Mouse (Mus musculus) CH12.LX (cell line): ENCODE data around the gene Chml. TPM values are rescaled to one million over a fixed set of nuclear protein-coding genes. Genes with fewer than 3 reads are reported as not detected.

ENCODE experiments used
- DNase-seq: peaks from one replicate; pipeline ENCODE4 v3.0.0-alpha.2; 2013; ENCODE audit errors: extremely low read depth
- H3K27ac ChIP-seq: 2 replicates; pipeline ENCODE4 v1.5.1; 2012; ENCODE audit warnings: low read depth, mild to moderate bottlenecking, control low read depth, moderate library complexity; ENCODE audit not compliant: insufficient read depth
- H3K27me3 ChIP-seq: replicated peaks from 2 replicates; pipeline ENCODE3; 2012; ENCODE audit warnings: inconsistent platforms
- H3K36me3 ChIP-seq, 2 experiments: replicated peaks in 1 of 2; 2 replicates each; pipeline versions ENCODE3 to v1.6.1; 2012; ENCODE audit warnings: inconsistent platforms in 1 of 2, low read length in 1 of 2, mild to moderate bottlenecking in 1 of 2, mixed read lengths in 1 of 2, moderate library complexity in 1 of 2; ENCODE audit not compliant: control insufficient read depth in 1 of 2, insufficient read depth in 1 of 2
- H3K4me1 ChIP-seq, 2 experiments: 2 replicates each; pipeline ENCODE4 v1.6.1; 2012; ENCODE audit warnings: inconsistent platforms in 1 of 2, moderate library complexity in 1 of 2; ENCODE audit not compliant: insufficient read depth in 2 of 2, control insufficient read depth in 1 of 2
- H3K4me2 ChIP-seq: 2 replicates; pipeline ENCODE4 v1.6.1; 2012; ENCODE audit warnings: low read depth, mild to moderate bottlenecking, control low read depth; ENCODE audit not compliant: poor library complexity, insufficient read depth, severe bottlenecking
- H3K4me3 ChIP-seq, 3 experiments: fragments of 150-350 bp in 1 of 3; sonication (generic) in 1 of 3; replicated peaks in 1 of 3; 2 replicates each; pipeline versions ENCODE3 to v1.5.1; 2011 to 2012; ENCODE audit warnings: low read depth in 2 of 3, low read length in 2 of 3, mild to moderate bottlenecking in 2 of 3, moderate library complexity in 2 of 3, control low read depth in 1 of 3, improper control_type of control experiment in 1 of 3, inconsistent platforms in 1 of 3, mixed read lengths in 1 of 3; ENCODE audit not compliant: poor library complexity in 1 of 3
- H3K79me2 ChIP-seq: replicated peaks from 2 replicates; pipeline ENCODE4 v1.6.1; 2012; ENCODE audit warnings: mild to moderate bottlenecking, moderate library complexity; ENCODE audit not compliant: control insufficient read depth, poor library complexity, insufficient read depth, severe bottlenecking; ENCODE audit errors: extremely low read depth
- H3K9ac ChIP-seq: 2 replicates; pipeline ENCODE4 v1.6.1; 2012; ENCODE audit warnings: low read depth, mild to moderate bottlenecking, control low read depth, moderate library complexity; ENCODE audit not compliant: insufficient read depth
- H3K9me3 ChIP-seq: replicated peaks from 2 replicates; pipeline ENCODE3; 2012; ENCODE audit warnings: low read length, inconsistent platforms, mixed read lengths
- BHLHE40 ChIP-seq: IDR thresholded peaks from 2 replicates; pipeline ENCODE4 v1.6.1; 2011; ENCODE audit warnings: mild to moderate bottlenecking, low read depth, low read length, improper control_type of control experiment
- CTCF ChIP-seq, 2 experiments: IDR thresholded peaks in 1 of 2; conservative IDR thresholded peaks in 1 of 2; 2 replicates each; pipeline ENCODE4 v1.5.1; 2011 to 2012; ENCODE audit warnings: low read depth in 2 of 2, low read length in 2 of 2, improper control_type of control experiment in 1 of 2, inconsistent platforms in 1 of 2, mild to moderate bottlenecking in 1 of 2, moderate library complexity in 1 of 2
- E2F4 ChIP-seq: IDR thresholded peaks from 2 replicates; pipeline ENCODE4 v1.6.1; 2011; ENCODE audit warnings: low read depth, low read length, improper control_type of control experiment; ENCODE audit not compliant: insufficient replicate concordance
- ELF1 ChIP-seq: IDR thresholded peaks from 2 replicates; pipeline ENCODE4 v1.6.1; 2014; ENCODE audit warnings: low read depth, mild to moderate bottlenecking, inconsistent platforms, low read length, improper control_type of control experiment
- EP300 ChIP-seq: IDR thresholded peaks from 2 replicates; pipeline ENCODE4 v1.6.1; 2011; ENCODE audit warnings: low read length, improper control_type of control experiment
- GABPA ChIP-seq: IDR thresholded peaks from 2 replicates; pipeline ENCODE4 v1.6.1; 2012; ENCODE audit warnings: low read depth, low read length, improper control_type of control experiment, inconsistent platforms; ENCODE audit not compliant: insufficient replicate concordance
- JUN ChIP-seq: IDR thresholded peaks from 2 replicates; pipeline ENCODE4 v1.6.1; 2011; ENCODE audit warnings: low read depth, mild to moderate bottlenecking, low read length, improper control_type of control experiment, moderate library complexity; ENCODE audit not compliant: insufficient read depth
- KAT2A ChIP-seq: IDR thresholded peaks from 2 replicates; pipeline ENCODE4 v1.6.1; 2012; ENCODE audit warnings: low read length, improper control_type of control experiment, inconsistent platforms; ENCODE audit not compliant: insufficient replicate concordance
- MAFK ChIP-seq: IDR thresholded peaks from 2 replicates; pipeline ENCODE4 v1.6.1; 2011; ENCODE audit warnings: low read length, improper control_type of control experiment; ENCODE audit not compliant: insufficient replicate concordance
- MAZ ChIP-seq: IDR thresholded peaks from 2 replicates; pipeline ENCODE4 v1.6.1; 2012; ENCODE audit warnings: low read depth, mild to moderate bottlenecking, inconsistent platforms, low read length, improper control_type of control experiment, moderate library complexity
- MEF2A ChIP-seq: IDR thresholded peaks from 2 replicates; pipeline ENCODE4 v1.6.1; 2014; ENCODE audit warnings: low read depth, mild to moderate bottlenecking, inconsistent platforms, low read length, improper control_type of control experiment, borderline replicate concordance
- MXI1 ChIP-seq: IDR thresholded peaks from 2 replicates; pipeline ENCODE4 v1.6.1; 2011; ENCODE audit warnings: mild to moderate bottlenecking, low read depth, low read length, improper control_type of control experiment
- MYC ChIP-seq: IDR thresholded peaks from 2 replicates; pipeline ENCODE4 v1.6.1; 2011; ENCODE audit warnings: low read depth, mild to moderate bottlenecking, improper control_type of control experiment, low read length
- NELFE ChIP-seq: IDR thresholded peaks from 2 replicates; pipeline ENCODE4 v1.6.1; 2011; ENCODE audit warnings: low read depth, low read length, improper control_type of control experiment
- PAX5 ChIP-seq: IDR thresholded peaks from 2 replicates; pipeline ENCODE4 v1.6.1; 2012; ENCODE audit warnings: low read length, inconsistent platforms, mixed read lengths
- POLR2A ChIP-seq: IDR thresholded peaks from 2 replicates; pipeline ENCODE4 v1.6.1; 2011; ENCODE audit warnings: low read depth, mild to moderate bottlenecking, improper control_type of control experiment, low read length
- RAD21 ChIP-seq: IDR thresholded peaks from 2 replicates; pipeline ENCODE4 v1.6.1; 2011; ENCODE audit warnings: low read depth, mild to moderate bottlenecking, low read length, improper control_type of control experiment, moderate library complexity
- RCOR1 ChIP-seq: conservative IDR thresholded peaks from 2 replicates; pipeline ENCODE4 v1.6.1; 2012; ENCODE audit warnings: low read depth, mild to moderate bottlenecking, inconsistent platforms, low read length, improper control_type of control experiment
- SIN3A ChIP-seq: IDR thresholded peaks from 2 replicates; pipeline ENCODE4 v1.6.1; 2012; ENCODE audit warnings: low read length, improper control_type of control experiment, inconsistent platforms
- SMC3 ChIP-seq: IDR thresholded peaks from 2 replicates; pipeline ENCODE4 v1.6.1; 2011; ENCODE audit warnings: low read depth, low read length, improper control_type of control experiment
- TBP ChIP-seq: conservative IDR thresholded peaks from 2 replicates; pipeline ENCODE4 v1.6.1; 2011; ENCODE audit warnings: low read depth, low read length, improper control_type of control experiment
- TCF12 ChIP-seq: IDR thresholded peaks from 2 replicates; pipeline ENCODE4 v1.6.1; 2014; ENCODE audit warnings: low read depth, mild to moderate bottlenecking, inconsistent platforms, low read length, improper control_type of control experiment
- UBTF ChIP-seq: IDR thresholded peaks from 2 replicates; pipeline ENCODE4 v1.6.1; 2012; ENCODE audit warnings: low read depth, mild to moderate bottlenecking, inconsistent platforms, low read length, improper control_type of control experiment, moderate library complexity
- USF1 ChIP-seq: IDR thresholded peaks from 2 replicates; pipeline ENCODE4 v1.6.1; 2014; ENCODE audit warnings: low read depth, mild to moderate bottlenecking, inconsistent platforms, low read length, improper control_type of control experiment
- USF2 ChIP-seq: conservative IDR thresholded peaks from 2 replicates; pipeline ENCODE4 v1.6.1; 2011; ENCODE audit warnings: low read depth, low read length, improper control_type of control experiment
- ZC3H11A ChIP-seq: IDR thresholded peaks from 2 replicates; pipeline ENCODE4 v1.6.1; 2012; ENCODE audit warnings: low read depth, mild to moderate bottlenecking, inconsistent platforms, low read length, improper control_type of control experiment
- ZKSCAN1 ChIP-seq: IDR thresholded peaks from 2 replicates; pipeline ENCODE4 v1.6.1; 2012; ENCODE audit warnings: low read depth, inconsistent platforms, low read length, improper control_type of control experiment, borderline replicate concordance
- ZMIZ1 ChIP-seq: IDR thresholded peaks from 2 replicates; pipeline ENCODE4 v1.6.1; 2012; ENCODE audit warnings: low read depth, mild to moderate bottlenecking, inconsistent platforms, low read length, improper control_type of control experiment
- ZNF384 ChIP-seq: IDR thresholded peaks from 2 replicates; pipeline ENCODE4 v1.6.1; 2012; ENCODE audit warnings: low read depth, low read length, improper control_type of control experiment, inconsistent platforms
- dilution Hi-C: fragments of 300-500 bp; cut with MboI; formaldehyde crosslinking; loops from 2 replicates; pipeline ENCODE4 v1.14.3; 2020; ENCODE audit warnings: low sequenced_read_pairs; ENCODE audit not compliant: extremely low pct_unique_long_range_greater_than_20kb, extremely low pct_ligation_motif_present
- in situ Hi-C: fragments of 300-500 bp; cut with MboI; formaldehyde crosslinking; loops from 3 replicates; pipeline ENCODE4 v1.14.3; 2019; ENCODE audit warnings: low sequenced_read_pairs, low pct_ligation_motif_present, low pct_unique_long_range_greater_than_20kb, mixed read lengths
- polyA plus RNA-seq: library from polyadenylated mRNA; unstranded; fragments of >175 nt; gene quantifications from 2 replicates; pipeline ENCODE4 v1.2.1, GENCODE M21; 2012; ENCODE audit warnings: low read depth; ENCODE audit not compliant: insufficient read length
- total RNA-seq, 2 experiments: library from RNA; depleted of rRNA; stranded (reverse); fragments of 300-350 nt in 1 of 2; fragments of >200 nt in 1 of 2; gene quantifications; 2 replicates each; pipeline ENCODE4 v1.2.3; 2012 to 2014

Gene Chml
- total and polyA plus RNA-seq, 3 experiments: 3.1 to 6.0 (median 3.3) TPM

DNA sequence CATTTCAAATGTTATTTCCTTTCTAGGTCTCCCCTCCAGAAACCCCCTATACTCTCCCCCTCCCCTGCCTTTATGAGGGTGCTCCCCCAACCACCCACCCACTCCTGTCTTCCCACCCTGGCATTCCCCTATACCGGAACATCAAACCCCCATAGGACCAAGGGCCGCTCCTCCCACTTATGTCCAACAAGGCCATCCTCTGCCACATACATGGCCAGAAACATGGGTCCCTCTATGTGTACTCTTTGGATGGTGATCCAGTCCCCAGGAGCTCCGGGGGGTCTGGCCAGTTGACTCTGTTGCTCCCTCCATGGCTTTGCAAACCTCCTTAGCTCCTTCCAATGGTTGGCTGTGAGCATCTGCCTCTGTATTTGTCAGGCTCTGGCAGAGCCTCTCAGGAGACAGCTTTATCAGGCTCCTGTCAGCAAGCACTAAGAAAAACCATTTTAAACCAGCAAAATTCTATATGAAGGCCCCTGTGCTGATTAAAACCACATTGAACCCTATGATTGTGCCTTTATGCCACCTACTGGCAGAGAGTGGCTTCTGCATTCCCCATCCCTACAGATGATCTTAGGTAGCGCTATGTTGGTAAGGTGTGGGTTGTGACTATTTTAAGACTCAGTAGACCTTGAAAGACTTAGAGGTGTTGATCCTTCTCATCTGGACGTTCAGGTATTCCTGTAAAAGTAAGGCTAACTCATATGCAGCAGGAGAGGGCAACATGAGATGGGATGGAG, 23.9 kb downstream of the Chml start (continued):
- TF ChIP-seq MAZ: no peak
- peak; percentile 78 for TF ChIP-seq RAD21
- TF ChIP-seq SIN3A: no peak
- TF ChIP-seq TBP: no peak
- TF ChIP-seq SMC3: peak; percentile 85

DNA sequence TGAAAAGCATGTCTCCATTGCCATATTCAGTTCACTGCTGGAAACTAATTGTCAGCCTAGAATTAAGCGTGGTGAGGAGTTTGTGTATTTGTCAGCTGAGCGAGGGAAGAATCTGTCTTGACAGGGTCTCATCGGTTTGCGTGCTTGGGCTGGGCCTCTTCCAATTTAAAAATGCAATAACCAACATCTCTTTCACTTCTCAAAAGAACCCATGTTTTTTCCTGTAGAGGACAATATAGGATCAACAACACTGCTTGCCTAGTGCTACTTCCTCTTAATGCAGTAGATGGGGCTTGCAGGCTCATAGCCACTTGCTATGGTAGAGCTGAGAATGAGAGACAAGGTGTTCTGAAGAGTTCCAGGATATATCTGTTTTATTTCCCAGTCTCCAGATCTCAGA, 32.8 kb downstream of the Chml start:
- no peaks in the 10 kb centered on the region for H3K79me2 ChIP-seq
- in situ Hi-C loops: no loop called here
- dilution Hi-C loops: no loop called here
- no peaks in the 10 kb centered on the region for H3K27me3 ChIP-seq
- H3K36me3 ChIP-seq: peaks cover 0 to 44% of the 10 kb centered on the region in 2 experiments
- no peak overlapping the region for H3K27ac ChIP-seq
- H3K9ac ChIP-seq: no peak overlapping the region
- no peak for TF ChIP-seq MYC
- TF ChIP-seq MAFK: no peak
- no peak for TF ChIP-seq NELFE
- TF ChIP-seq ZC3H11A: no peak
- no peak for TF ChIP-seq UBTF
- no peak for TF ChIP-seq JUN
- no peak for TF ChIP-seq MEF2A
- TF ChIP-seq PAX5: no peak
- no peak for TF ChIP-seq KAT2A
- TF ChIP-seq, all 38 proteins: peak for 0
- DNase-seq: no peak
- Histone ChIP-seq H3K9me3 (no peaks in the 10 kb centered on the region), H3K4me2 (no peak overlapping the region), H3K4me1 (peaks cover 3 to 25% of the 10 kb centered on the region in 2 experiments), H3K4me3 (no peak overlapping the region)

DNA sequence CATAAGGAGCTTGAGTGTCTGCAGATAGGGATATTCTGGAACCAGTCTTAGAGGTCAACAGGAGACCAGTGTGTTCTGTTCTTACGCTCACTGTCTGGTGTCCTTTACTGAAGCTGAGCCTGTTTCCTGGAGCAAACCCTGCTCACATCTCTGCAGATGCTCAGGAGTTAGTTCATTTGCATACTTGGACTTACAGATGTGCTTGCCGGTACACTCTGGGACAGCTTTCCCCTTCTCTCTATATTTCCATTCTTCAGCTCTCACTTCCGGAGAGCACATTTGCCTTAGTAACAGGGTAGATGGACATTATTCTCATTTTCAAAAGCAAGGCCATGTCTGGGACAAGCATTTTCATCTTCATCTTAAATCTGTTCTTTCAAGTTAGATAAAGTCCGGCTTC, 44.1 kb downstream of the Chml start:
- in situ Hi-C loops: no loop called here
- Histone ChIP-seq H3K36me3 (peaks cover 0 to 38% of the 10 kb centered on the region in 2 experiments), H3K79me2 (no peaks in the 10 kb centered on the region), H3K4me1 (peaks cover 13 to 52% of the 10 kb centered on the region in 2 experiments), H3K27ac (0 out of 2 replicates have a peak overlapping the region, but pooled peaks have one; percentile 28), H3K9me3 (no peaks in the 10 kb centered on the region), H3K4me2 (peak overlapping the region; percentile 29; the same call in 1 of the 2 replicates), H3K4me3 (no peak overlapping the region), H3K9ac (no peak overlapping the region), H3K27me3 (no peaks in the 10 kb centered on the region)
- dilution Hi-C loops: no loop called here
- peak; percentile 69 for DNase-seq
- no peak for TF ChIP-seq MXI1
- TF ChIP-seq ELF1: peak; percentile 59
- no peak for TF ChIP-seq KAT2A
- TF ChIP-seq PAX5: no peak
- no peak for TF ChIP-seq USF1
- TF ChIP-seq MYC: 0 out of 2 replicates have a peak, but pooled peaks have one; percentile 42
- TF ChIP-seq BHLHE40: peak; percentile 36; the same call in 1 of the 2 replicates
- no peak for TF ChIP-seq CTCF (conservative IDR thresholded peaks at IDR 0.05 in 1 of 2, IDR thresholded peaks at IDR 0.05 in 1 of 2; ENCODE audit: low read depth in 2 of 2, low read length in 2 of 2)
- no peak for TF ChIP-seq GABPA
- TF ChIP-seq EP300: peak; percentile 86
- 0 out of 2 replicates have a peak, but pooled peaks have one; percentile 39 for TF ChIP-seq TCF12
- TF ChIP-seq POLR2A: no peak
- TF ChIP-seq USF2: no peak
- 0 out of 2 replicates have a peak, but pooled peaks have one; percentile 64 for TF ChIP-seq RCOR1
- no peak for TF ChIP-seq MEF2A
- TF ChIP-seq ZMIZ1: no peak
- TF ChIP-seq E2F4: no peak
- no peak for TF ChIP-seq ZKSCAN1
- peak; percentile 47; the same call in 1 of the 2 replicates for TF ChIP-seq MAFK
- TF ChIP-seq JUN: peak; percentile 11; the same call in 1 of the 2 replicates
- TF ChIP-seq ZNF384: no peak
